Mouse (Mus musculus) heart, embryonic 11.5 days (tissue): ENCODE results near the gene Psrc1. TPM values are rescaled to one million over a fixed set of nuclear protein-coding genes. Genes with fewer than 3 reads are reported as not detected.

Experiments
- ATAC-seq: fragments of 200-750 bp; cut with Nextera tagmentation; replicated peaks from 2 replicates; pipeline ENCODE4 v1.8.0; 2017; ENCODE audit warnings: moderate library complexity; ENCODE audit not compliant: insufficient number of reproducible peaks, low FRiP score, low TSS enrichment
- H3K27ac ChIP-seq: fragments of 300-500 bp; sonication (generic); 2 replicates; pipeline ENCODE4 v1.5.1; 2014; ENCODE audit warnings: mild to moderate bottlenecking, low read depth, low read length
- H3K27me3 ChIP-seq: fragments of 300-500 bp; sonication (generic); 2 replicates; pipeline ENCODE4 v1.6.1; 2014; ENCODE audit warnings: mild to moderate bottlenecking, low read length, mixed read lengths; ENCODE audit not compliant: control insufficient read depth, insufficient read depth
- H3K36me3 ChIP-seq: fragments of 300-500 bp; sonication (generic); 2 replicates; pipeline ENCODE4 v1.6.1; 2014; ENCODE audit warnings: mild to moderate bottlenecking, low read length, moderate library complexity, mixed read lengths; ENCODE audit not compliant: control insufficient read depth, insufficient read depth
- H3K4me1 ChIP-seq: fragments of 300-500 bp; sonication (generic); 2 replicates; pipeline ENCODE4 v1.6.1; 2014; ENCODE audit warnings: low read length; ENCODE audit not compliant: control insufficient read depth, insufficient read depth
- H3K4me2 ChIP-seq: fragments of 300-500 bp; sonication (generic); 2 replicates; pipeline ENCODE4 v1.6.1; 2014; ENCODE audit warnings: mild to moderate bottlenecking, moderate library complexity
- H3K4me3 ChIP-seq: fragments of 300-500 bp; sonication (generic); 2 replicates; pipeline ENCODE4 v1.5.1; 2014; ENCODE audit warnings: low read depth, low read length
- H3K9ac ChIP-seq: fragments of 300-500 bp; sonication (generic); 2 replicates; pipeline ENCODE4 v1.6.1; 2014; ENCODE audit warnings: mild to moderate bottlenecking, low read depth, low read length, moderate library complexity
- H3K9me3 ChIP-seq: fragments of 300-500 bp; sonication (generic); replicated peaks from 2 replicates; pipeline ENCODE4 v1.6.1; 2016; ENCODE audit warnings: low read length; ENCODE audit not compliant: control insufficient read depth
- WGBS: fragments of 180-500 bp; shearing (Covaris S2); extraction: QIAGEN DNeasy Blood & Tissue Kit; methylation state at CpG from one replicate; pipeline ENCODE4 v1.1.7; 2014; ENCODE audit not compliant: insufficient replicate concordance; 5-methylcytosine and 5-hydroxymethylcytosine counted together
- polyA plus RNA-seq: library from polyadenylated mRNA; unstranded; fragments of >200 nt; fragmentation: Nextera tagmentation; extraction: Ambion mirVana; gene quantifications from 2 replicates; pipeline ENCODE4 v1.2.1, GENCODE M21; 2014

Gene Psrc1
- polyA plus RNA-seq, 1 experiment from 2014 or later: 28.9 TPM

DNA sequence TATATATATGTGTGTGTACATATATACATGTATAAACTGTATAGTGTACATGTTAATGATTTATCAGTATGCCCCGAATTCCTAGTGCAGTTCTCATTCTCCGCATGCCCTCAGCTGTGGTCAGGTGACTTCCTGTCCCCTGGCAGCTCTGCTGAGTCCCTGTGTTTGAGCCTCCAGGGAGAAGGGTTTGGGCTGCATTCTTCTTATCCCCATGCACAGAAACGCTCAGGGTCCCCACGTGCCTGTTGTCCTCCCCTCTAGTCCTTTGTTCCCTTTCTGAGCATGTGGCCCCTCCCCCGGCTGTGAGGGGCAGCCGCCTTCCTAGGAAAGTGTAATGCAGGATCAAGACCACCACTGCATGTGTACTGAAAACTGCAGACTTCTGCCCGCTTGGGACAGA lies 22.7 kb upstream of the Psrc1 start:
- Histone ChIP-seq H3K27me3 (no peaks in the 10 kb centered on the region), H3K4me3 (no peak overlapping the region), H3K4me2 (no peak overlapping the region), H3K36me3 (peaks cover 2% of the 10 kb centered on the region; the same call in 1 of the 2 replicates), H3K27ac (no peak overlapping the region), H3K4me1 (peaks cover 30% of the 10 kb centered on the region), H3K9me3 (no peaks in the 10 kb centered on the region), H3K9ac (no peak overlapping the region)
- 18% methylated on average over 7 of the region's 7 CpGs for WGBS
- ATAC-seq: no peak

DNA sequence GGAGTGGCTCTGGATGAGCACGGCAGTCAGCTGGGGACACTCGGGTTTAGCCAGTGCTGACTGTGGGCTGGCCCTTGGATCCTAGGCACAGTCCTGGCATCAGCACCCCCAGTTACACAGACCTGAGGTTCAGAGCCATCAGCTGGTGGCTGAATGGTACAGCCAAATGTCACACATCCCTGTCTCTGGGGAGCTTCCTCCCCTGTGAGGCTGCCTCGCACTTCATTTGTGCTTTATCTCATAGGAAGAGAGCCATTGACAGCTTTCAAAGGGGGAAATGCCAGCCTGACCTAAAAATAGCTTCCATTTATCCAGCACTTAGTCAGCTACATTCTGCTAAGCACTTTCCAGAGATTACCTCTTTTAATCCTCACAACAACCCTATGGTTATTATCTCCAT lies 20.0 kb upstream of the Psrc1 start:
- Histone ChIP-seq H3K27me3 (no peaks in the 10 kb centered on the region), H3K27ac (peak overlapping the region; percentile 78), H3K9ac (no peak overlapping the region), H3K36me3 (no peaks in the 10 kb centered on the region), H3K4me3 (no peak overlapping the region), H3K4me2 (peak overlapping the region; percentile 44; the same call in 1 of the 2 replicates), H3K9me3 (no peaks in the 10 kb centered on the region), H3K4me1 (peaks cover 34% of the 10 kb centered on the region)
- no peak; the same call in 1 of the 2 replicates for ATAC-seq
- WGBS: 28% methylated on average over 3 of the region's 3 CpGs

DNA sequence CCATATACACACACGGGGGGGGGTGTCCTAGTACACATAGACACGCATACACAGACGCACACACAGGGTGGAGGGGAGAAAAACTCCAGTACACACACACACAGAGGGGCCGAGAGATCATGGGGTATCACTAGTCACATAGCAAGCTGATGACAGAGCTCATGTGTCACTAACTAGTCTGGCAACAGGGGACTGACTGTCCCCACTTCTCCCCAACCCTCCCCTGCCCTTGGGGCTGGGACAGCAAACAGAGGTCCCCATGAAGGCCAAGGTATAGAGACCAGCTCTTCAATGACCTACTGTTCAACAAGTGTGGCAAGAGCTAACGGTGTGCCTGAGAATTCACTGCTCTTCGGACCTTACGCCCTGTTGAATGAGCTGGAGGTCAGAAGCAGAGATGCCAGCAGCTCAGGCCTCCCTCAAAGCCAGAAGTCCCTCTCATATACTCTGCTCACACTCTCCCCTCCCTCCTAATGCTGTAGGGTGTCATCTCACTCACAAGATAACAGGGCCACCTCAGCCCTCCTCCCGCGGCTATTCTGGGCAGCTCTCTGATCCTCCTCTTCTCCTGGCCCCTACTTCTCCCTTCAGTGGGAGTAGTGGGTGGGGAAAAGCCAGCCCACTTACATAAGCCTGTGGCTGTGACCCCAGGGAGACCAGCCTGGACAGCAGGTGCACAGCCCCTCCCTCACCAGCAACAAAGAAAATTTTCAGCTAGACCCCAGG lies 19.2 kb upstream of the Psrc1 start, which contains the start of gene Mybphl:
Gene Mybphl, plus strand, starts transcription at position 642 of the 726 bp plus-strand sequence.
- no peaks in the 10 kb centered on the region for H3K36me3 ChIP-seq
- peaks cover 39% of the 10 kb centered on the region for H3K4me1 ChIP-seq
- peak within 1 kb of the TSS; percentile 78 for H3K27ac ChIP-seq
- 27% methylated on average over 9 of the region's 9 CpGs for WGBS
- no peaks in the 10 kb centered on the region for H3K9me3 ChIP-seq
- H3K4me3 ChIP-seq: peak within 1 kb of the TSS; percentile 6
- peak; percentile 75 for ATAC-seq
- no peaks in the 10 kb centered on the region for H3K27me3 ChIP-seq
- peak within 1 kb of the TSS; percentile 58; the same call in 1 of the 2 replicates for H3K9ac ChIP-seq
- peak within 1 kb of the TSS; percentile 44 for H3K4me2 ChIP-seq

DNA sequence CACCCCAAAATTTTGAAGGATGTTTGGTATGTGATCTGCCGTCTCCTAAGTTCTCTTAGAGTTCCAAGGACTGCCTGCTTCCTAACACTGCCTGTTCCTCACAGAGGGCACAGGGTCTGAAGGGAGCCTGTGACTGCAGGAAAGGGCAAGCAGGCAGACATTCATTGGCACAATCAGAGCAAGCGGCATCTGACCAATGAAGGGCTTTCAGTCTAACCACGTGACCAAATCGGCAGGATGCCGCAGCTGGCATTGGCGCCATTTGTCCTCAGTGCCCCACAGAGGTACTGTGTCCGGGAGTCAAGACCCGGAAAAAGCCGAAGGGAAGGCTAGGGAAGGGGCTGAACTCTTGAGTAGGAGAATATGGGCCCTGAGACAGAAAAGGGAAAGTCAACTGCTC lies 16.5 kb upstream of the Psrc1 start:
- no peak for ATAC-seq
- 46% methylated on average over 9 of the region's 9 CpGs for WGBS
- peaks cover 41% of the 10 kb centered on the region for H3K4me1 ChIP-seq
- H3K27me3 ChIP-seq: no peaks in the 10 kb centered on the region
- H3K9ac ChIP-seq: peak overlapping the region; percentile 12; the same call in 1 of the 2 replicates
- peak overlapping the region; percentile 36 for H3K4me2 ChIP-seq
- no peak overlapping the region for H3K4me3 ChIP-seq
- H3K9me3 ChIP-seq: no peaks in the 10 kb centered on the region
- no peaks in the 10 kb centered on the region for H3K36me3 ChIP-seq
- no peak overlapping the region for H3K27ac ChIP-seq

DNA sequence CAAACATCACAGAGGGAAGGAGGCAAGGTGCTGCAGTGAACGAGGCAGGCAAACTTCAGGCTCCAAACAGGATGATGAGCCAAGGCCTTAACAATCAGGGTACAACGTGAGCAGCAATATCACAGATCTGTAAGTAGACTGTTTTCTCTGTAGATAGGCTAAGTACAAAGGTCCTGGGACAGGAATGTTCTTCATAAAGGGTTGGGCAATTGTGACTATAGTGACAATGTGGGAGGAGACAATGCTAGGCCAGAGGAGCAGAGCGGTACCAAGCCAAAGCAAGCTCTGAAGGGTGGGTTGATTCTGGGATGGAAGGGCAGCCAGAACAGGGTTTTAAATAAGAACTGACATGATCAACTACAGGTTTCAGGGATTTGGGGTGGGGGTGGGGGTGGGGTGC lies 15.8 kb upstream of the Psrc1 start:
- H3K9ac ChIP-seq: no peak overlapping the region
- no peaks in the 10 kb centered on the region for H3K9me3 ChIP-seq
- H3K4me1 ChIP-seq: peaks cover 44% of the 10 kb centered on the region
- ATAC-seq: no peak
- no peak overlapping the region for H3K4me2 ChIP-seq
- no peak overlapping the region for H3K27ac ChIP-seq
- WGBS: 63% methylated on average over 3 of the region's 3 CpGs
- H3K27me3 ChIP-seq: no peaks in the 10 kb centered on the region
- H3K36me3 ChIP-seq: no peaks in the 10 kb centered on the region
- no peak overlapping the region for H3K4me3 ChIP-seq

DNA sequence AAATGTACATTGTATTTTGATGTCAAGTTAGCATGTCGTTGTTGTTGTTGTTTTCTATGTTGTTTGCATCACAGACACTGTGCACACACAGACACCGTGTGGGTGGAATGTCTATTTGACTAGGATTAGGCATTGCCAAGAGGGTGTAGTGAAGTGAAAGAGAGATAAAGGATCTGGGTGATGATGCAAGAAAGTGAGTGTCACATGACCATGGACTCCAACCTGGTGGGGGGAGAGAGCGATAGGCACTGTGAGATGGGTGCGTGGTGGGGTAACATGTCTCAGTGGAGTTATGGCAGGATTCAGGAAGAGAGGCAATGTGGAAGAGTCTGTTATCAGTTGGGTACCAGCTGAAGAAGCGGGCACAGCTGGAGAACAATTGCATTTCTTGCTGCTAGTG lies 14.9 kb upstream of the Psrc1 start:
- no peaks in the 10 kb centered on the region for H3K36me3 ChIP-seq
- no peak overlapping the region for H3K4me3 ChIP-seq
- H3K9me3 ChIP-seq: no peaks in the 10 kb centered on the region
- 75% methylated on average over 5 of the region's 5 CpGs for WGBS
- H3K4me1 ChIP-seq: peaks cover 43% of the 10 kb centered on the region
- ATAC-seq: no peak
- no peak overlapping the region for H3K9ac ChIP-seq
- H3K27ac ChIP-seq: no peak overlapping the region
- H3K27me3 ChIP-seq: no peaks in the 10 kb centered on the region
- H3K4me2 ChIP-seq: no peak overlapping the region

DNA sequence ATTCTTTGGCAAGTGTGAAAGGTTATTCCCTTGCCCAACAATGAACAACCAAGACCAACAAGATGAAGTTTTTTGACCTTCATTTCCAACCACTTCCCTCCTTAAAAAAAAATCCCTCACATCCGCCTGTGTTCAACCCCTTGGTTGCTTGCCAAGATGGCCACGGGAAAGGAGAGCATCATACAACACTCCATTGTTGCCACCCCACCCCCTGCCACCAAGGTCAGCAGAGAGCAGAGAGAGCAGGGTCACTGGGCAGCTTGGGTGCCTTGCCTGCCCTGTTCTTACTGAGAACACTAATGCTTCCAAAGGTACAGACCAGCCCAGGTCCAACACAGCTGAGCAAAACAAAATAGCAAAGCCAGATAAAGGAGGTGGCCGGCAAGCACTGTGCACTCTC lies 11.4 kb upstream of the Psrc1 start:
- Histone ChIP-seq H3K4me2 (no peak overlapping the region), H3K27ac (no peak overlapping the region), H3K4me1 (peaks cover 27% of the 10 kb centered on the region), H3K4me3 (no peak overlapping the region), H3K9me3 (no peaks in the 10 kb centered on the region), H3K36me3 (no peaks in the 10 kb centered on the region), H3K27me3 (no peaks in the 10 kb centered on the region), H3K9ac (no peak overlapping the region)
- WGBS: 31% methylated on average over 3 of the region's 3 CpGs
- no peak for ATAC-seq

DNA sequence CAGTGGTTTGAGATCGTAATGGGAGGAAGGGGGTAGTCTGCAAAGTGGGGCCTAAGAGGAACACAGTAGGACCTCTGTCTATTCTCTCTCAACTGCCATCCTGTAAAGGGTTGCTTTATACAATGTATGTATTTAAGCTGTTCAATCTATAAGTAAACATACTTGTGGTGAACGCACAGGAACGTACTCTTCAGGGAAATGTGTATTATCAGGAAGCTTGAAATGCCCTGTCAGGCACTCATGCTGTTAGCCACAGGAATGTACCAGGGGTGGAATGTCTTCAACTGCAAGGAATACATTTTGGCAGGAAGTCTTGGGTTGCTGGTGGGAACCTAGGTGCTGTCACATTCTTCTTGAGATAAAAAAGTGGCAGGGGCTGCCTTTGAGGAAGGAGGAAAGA lies 10.9 kb upstream of the Psrc1 start:
- Histone ChIP-seq H3K4me1 (peaks cover 27% of the 10 kb centered on the region), H3K27me3 (no peaks in the 10 kb centered on the region), H3K27ac (no peak overlapping the region), H3K9ac (no peak overlapping the region), H3K36me3 (no peaks in the 10 kb centered on the region), H3K9me3 (no peaks in the 10 kb centered on the region), H3K4me3 (no peak overlapping the region), H3K4me2 (no peak overlapping the region)
- WGBS: 29% methylated on average over 3 of the region's 3 CpGs
- no peak for ATAC-seq
